8 mouse cellular contexts compared by ENCODE assay signal in genomic region chr16:35110410-35111142, GRCm38 (mm10). TPM values are rescaled to one million over a fixed set of nuclear protein-coding genes. Genes with fewer than 3 reads are reported as not detected.
DNase-seq lines count a peak whose midpoint lies in the region; ATAC-seq and TF ChIP-seq lines count a peak whose summit lies in the region.

No protein-coding gene starts in this region.

- 0 out of 2 replicates have a peak, but pooled peaks cover 5% of the 10 kb centered on the region for H3K4me1 ChIP-seq in liver, embryonic 12.5 days
- no peaks in the 10 kb centered on the region; the same call in none of the 2 replicates for H3K4me1 ChIP-seq in embryonic facial prominence, embryonic 11.5 days (ENCODE audit: control insufficient read depth, insufficient read depth, low read length)
- no peaks in the 10 kb centered on the region for H3K4me1 ChIP-seq in heart, adult 2 months (ENCODE audit: control insufficient read depth, insufficient read depth, low read length)
- H3K4me1 ChIP-seq in limb, embryonic 12.5 days (replicated peaks): peaks cover 44% of the 10 kb centered on the region

- no peak overlapping the region for H3K4me2 ChIP-seq in liver, embryonic 12.5 days
- H3K4me2 ChIP-seq in embryonic facial prominence, embryonic 11.5 days (ENCODE audit: low read depth, low read length): no peak overlapping the region
- peak overlapping the region; percentile 15; the same call in 1 of the 2 replicates for H3K4me2 ChIP-seq in limb, embryonic 12.5 days

- no peak overlapping the region for H3K4me3 ChIP-seq in liver, embryonic 12.5 days
- no peak overlapping the region for H3K4me3 ChIP-seq in embryonic facial prominence, embryonic 11.5 days (ENCODE audit: low read depth, low read length)
- H3K4me3 ChIP-seq in heart, adult 2 months: no peak overlapping the region
- H3K4me3 ChIP-seq in limb, embryonic 12.5 days (replicated peaks): no peak overlapping the region

- intact Hi-C loops in heart, adult 2 months (cut with DNase I): loop anchor here (1.0 to 10.0 kb wide), 3 partner anchors 45 to 514 kb away; no protein-coding TSS in a partner anchor

- peak; percentile 94 for TF ChIP-seq EP300 in heart, adult 2 months (IDR thresholded peaks at IDR 0.05; ENCODE audit: insufficient read depth, low read depth, low read length)

- H3K27me3 ChIP-seq in liver, embryonic 12.5 days (replicated peaks): no peaks in the 10 kb centered on the region
- no peaks in the 10 kb centered on the region for H3K27me3 ChIP-seq in embryonic facial prominence, embryonic 11.5 days (ENCODE audit: control insufficient read depth, insufficient read depth, low read length)
- H3K27me3 ChIP-seq in heart, adult 2 months (ENCODE audit: control insufficient read depth, insufficient read depth, low read length): no peaks in the 10 kb centered on the region
- no peaks in the 10 kb centered on the region for H3K27me3 ChIP-seq in limb, embryonic 12.5 days

- 36% methylated on average over 10 of the region's 10 CpGs for WGBS in liver, embryonic 12.5 days (ENCODE audit: insufficient replicate concordance)
- 31% methylated on average over 10 of the region's 10 CpGs for WGBS in embryonic facial prominence, embryonic 11.5 days
- 24% methylated on average over 10 of the region's 10 CpGs for WGBS in heart, adult 2 months
- 31% methylated on average over 10 of the region's 10 CpGs for WGBS in limb, embryonic 12.5 days

- ATAC-seq in liver, embryonic 12.5 days: no peak
- peak; percentile 87 for ATAC-seq in embryonic facial prominence, embryonic 11.5 days (replicated peaks; ENCODE audit: insufficient number of reproducible peaks, low FRiP score, low TSS enrichment, low read depth)
- ATAC-seq in limb, embryonic 12.5 days (ENCODE audit: insufficient number of reproducible peaks, insufficient read depth, low FRiP score, low TSS enrichment, low read depth): peak; percentile 86
- 0 out of 2 replicates have a peak, but pooled peaks have one; percentile 54 for ATAC-seq in monocyte, adult 5-6 weeks (replicated peaks; ENCODE audit: insufficient number of reproducible peaks, low FRiP score, low TSS enrichment, poor library complexity, severe bottlenecking)

- no peak overlapping the region for H3K9ac ChIP-seq in liver, embryonic 12.5 days
- H3K9ac ChIP-seq in embryonic facial prominence, embryonic 11.5 days (replicated peaks; ENCODE audit: low read length): no peak overlapping the region
- no peak overlapping the region for H3K9ac ChIP-seq in heart, adult 2 months (ENCODE audit: low read depth, low read length)
- no peak overlapping the region for H3K9ac ChIP-seq in limb, embryonic 12.5 days (replicated peaks)

- TF ChIP-seq POLR2A in heart, adult 2 months (IDR thresholded peaks at IDR 0.05; ENCODE audit: insufficient read depth, low read depth, low read length): no peak

- TF ChIP-seq CTCF in heart, adult 2 months (IDR thresholded peaks at IDR 0.05): no peak; the same call in 1 of the 2 replicates

- peak; percentile 79 for DNase-seq in liver
- DNase-seq in embryonic facial prominence, embryonic 11.5 days (ENCODE audit: low spot score): peak; percentile 95
- peak; percentile 76 to 86 for DNase-seq in heart, adult 2 months
- DNase-seq in kidney, adult 8-10 months: peak; percentile 44 to 83
- DNase-seq in spleen, postnatal 4 days (ENCODE audit: low spot score in 2 of 2): peak; percentile 65 to 86

- peaks cover 10% of the 10 kb centered on the region for H3K36me3 ChIP-seq in liver, embryonic 12.5 days
- H3K36me3 ChIP-seq in embryonic facial prominence, embryonic 11.5 days (replicated peaks; ENCODE audit: control insufficient read depth, insufficient read depth, low read depth, low read length): no peaks in the 10 kb centered on the region
- no peaks in the 10 kb centered on the region for H3K36me3 ChIP-seq in heart, adult 2 months (ENCODE audit: control insufficient read depth, insufficient read depth, low read length)
- H3K36me3 ChIP-seq in limb, embryonic 12.5 days: 0 out of 2 replicates have a peak, but pooled peaks cover 3% of the 10 kb centered on the region

- no peaks in the 10 kb centered on the region for H3K79me2 ChIP-seq in heart, adult 2 months (replicated peaks; ENCODE audit: control insufficient read depth, insufficient read depth, low read length)

- H3K27ac ChIP-seq in liver, embryonic 12.5 days: no peak overlapping the region
- H3K27ac ChIP-seq in embryonic facial prominence, embryonic 11.5 days (replicated peaks; ENCODE audit: low read depth, low read length): no peak overlapping the region
- no peak overlapping the region for H3K27ac ChIP-seq in heart, adult 2 months
- peak overlapping the region; percentile 12; the same call in 1 of the 2 replicates for H3K27ac ChIP-seq in limb, embryonic 12.5 days

- H3K9me3 ChIP-seq in liver, embryonic 12.5 days (replicated peaks): no peaks in the 10 kb centered on the region
- H3K9me3 ChIP-seq in embryonic facial prominence, embryonic 11.5 days (replicated peaks; ENCODE audit: control insufficient read depth, low read length): no peaks in the 10 kb centered on the region
- no peaks in the 10 kb centered on the region for H3K9me3 ChIP-seq in limb, embryonic 12.5 days

RNA-seq across cellular contexts. Expression of gene Adcy5, which starts 44.1 kb away (rescaled TPM):
- 0.20 and 0.27 TPM in 2 replicates for polyA plus RNA-seq in liver, embryonic 12.5 days (2016; fragmentation: Nextera tagmentation; extraction: Ambion mirVana)
- 1.4 and 1.6 TPM in 2 replicates for polyA plus RNA-seq in embryonic facial prominence, embryonic 11.5 days (2014; fragmentation: Nextera tagmentation; extraction: Ambion mirVana)
- total RNA-seq in heart, adult 2 months (2021): 10 to 100 TPM; 52.9 to 56.2 TPM
- 47.1 and 67.3 TPM in 2 replicates for polyA plus RNA-seq in heart, adult 2 months (2012; rRNA removed)
- 2.2 and 2.7 TPM in 2 replicates for polyA plus RNA-seq in limb, embryonic 12.5 days (2016; fragmentation: Nextera tagmentation; extraction: Ambion mirVana)
- 0.10 TPM in 1 of 3 replicates, not detected in the others for total RNA-seq in monocyte, adult 5-6 weeks (2017)

Comparison
In these comparisons a context has a peak if more than half of its experiments do, and no peak if none do; other contexts are left out.
1. RNA of gene Adcy5, which starts 44.1 kb away (polyA plus RNA-seq): 47.1 to 67.3 TPM in heart, adult 2 months; 2.2 to 2.7 TPM in limb, embryonic 12.5 days, 1.4 to 1.6 TPM in embryonic facial prominence, embryonic 11.5 days and 0.20 to 0.27 TPM in liver, embryonic 12.5 days; every median in the first group is over 10 times any median in the second.
2. Peak in every context shown above with its lines, with median percentiles within 50 percentile points of each other: DNase-seq.